Mouse (Mus musculus): ENCODE data around the gene Lime1.

GRCm38 (mm10) chr2:181413141-181413540 is 33.3 kb downstream of the Lime1 start:
- no peak for TF ChIP-seq CTCF (IDR thresholded peaks at IDR 0.05; ENCODE audit: extremely low read depth, insufficient read length, insufficient replicate concordance, low read depth, low read length)
- no peak for TF ChIP-seq POLR2A (IDR thresholded peaks at IDR 0.05; ENCODE audit: low read depth, low read length)

Measured in small intestine, adult 2 months (tissue).